Mouse (Mus musculus): ENCODE measurements around the gene Khsrp.

DNA sequence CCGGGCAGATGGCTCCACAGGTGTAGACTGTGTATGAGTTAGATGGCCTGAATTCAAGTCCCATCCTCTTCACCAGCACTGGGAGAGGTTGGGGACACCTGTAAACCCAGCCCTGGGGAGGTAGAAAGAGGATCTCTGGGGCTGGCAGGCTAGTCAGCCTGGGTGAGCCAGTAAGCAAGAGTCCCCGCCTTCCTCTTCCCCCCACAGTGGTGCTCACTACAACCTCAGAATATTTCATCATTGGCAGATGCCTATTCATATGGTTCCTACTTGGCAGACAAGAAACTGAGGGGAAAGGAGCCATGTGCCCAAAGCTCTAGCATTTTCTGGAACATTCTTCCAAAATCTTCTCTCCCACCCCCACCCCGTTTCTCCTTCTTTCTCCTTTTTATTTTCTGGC is 17.5 kb upstream of the Khsrp start:
- TF ChIP-seq CTCF (IDR thresholded peaks at IDR 0.05; ENCODE audit: low read depth) = no peak
- TF ChIP-seq EP300 (IDR thresholded peaks at IDR 0.05; ENCODE audit: low read depth) = no peak

All from liver, postnatal 0 days (tissue).